Mouse (Mus musculus) C2C12 (cell line): ENCODE measurements around the gene Dock4. TPM values are rescaled to one million over a fixed set of nuclear protein-coding genes. Genes with fewer than 3 reads are reported as not detected.

Experiments used
- H3K27me3 ChIP-seq: one replicate; pipeline ENCODE4 v1.6.1; 2011; ENCODE audit not compliant: control insufficient read depth, insufficient read depth, insufficient read length
- H3K36me3 ChIP-seq: one replicate; pipeline ENCODE4 v1.6.1; 2011; ENCODE audit not compliant: control insufficient read depth, insufficient read depth
- H3K4me3 ChIP-seq: one replicate; pipeline ENCODE4 v1.5.1; 2011; ENCODE audit warnings: mild to moderate bottlenecking, control low read depth; ENCODE audit not compliant: poor library complexity, insufficient read depth, severe bottlenecking
- H3K79me2 ChIP-seq: one replicate; pipeline ENCODE4 v1.6.1; 2011; ENCODE audit not compliant: control insufficient read depth, insufficient read depth
- H3K79me3 ChIP-seq: one replicate; pipeline ENCODE4 v1.6.1; 2011; ENCODE audit warnings: low read depth, control low read depth
- H3ac ChIP-seq: one replicate; pipeline ENCODE3; 2011; ENCODE audit warnings: low read depth; ENCODE audit not compliant: control insufficient read depth, insufficient read length
- CEBPB ChIP-seq: IDR thresholded peaks from one replicate; pipeline ENCODE4 v1.6.1; 2011; ENCODE audit warnings: low read depth, mild to moderate bottlenecking, control low read depth, moderate library complexity
- CTCF ChIP-seq: IDR thresholded peaks from one replicate; pipeline ENCODE4 v1.5.1; 2011; ENCODE audit not compliant: control insufficient read depth, insufficient read depth, insufficient read length
- FOSL1 ChIP-seq: IDR thresholded peaks from one replicate; pipeline ENCODE4 v1.8.0; 2011; ENCODE audit warnings: mild to moderate bottlenecking, low read length; ENCODE audit not compliant: poor library complexity, insufficient read depth, severe bottlenecking
- MAX ChIP-seq: IDR thresholded peaks from one replicate; pipeline ENCODE4 v1.6.1; 2011; ENCODE audit warnings: mild to moderate bottlenecking, control low read depth
- MYOD1 ChIP-seq: IDR thresholded peaks from one replicate; pipeline ENCODE4 v1.6.1; 2011; ENCODE audit warnings: low read depth; ENCODE audit not compliant: control insufficient read depth, insufficient read length
- MYOG ChIP-seq: IDR thresholded peaks from one replicate; pipeline ENCODE4 v1.6.1; 2011; ENCODE audit not compliant: control insufficient read depth, insufficient read length; ENCODE audit errors: extremely low read depth
- USF1 ChIP-seq: IDR thresholded peaks from one replicate; pipeline ENCODE4 v1.6.1; 2011; ENCODE audit warnings: low read depth, mild to moderate bottlenecking, control low read depth, moderate library complexity
- polyA plus RNA-seq: library from polyadenylated mRNA; unstranded; fragments of >200 nt; fragmentation: generic; extraction: Trizol; gene quantifications from one replicate; pipeline ENCODE4 v1.2.1, GENCODE M21; 2012; ENCODE audit warnings: missing spikeins

Gene Dock4
- polyA plus RNA-seq, 1 experiment = 0.80 TPM

DNA sequence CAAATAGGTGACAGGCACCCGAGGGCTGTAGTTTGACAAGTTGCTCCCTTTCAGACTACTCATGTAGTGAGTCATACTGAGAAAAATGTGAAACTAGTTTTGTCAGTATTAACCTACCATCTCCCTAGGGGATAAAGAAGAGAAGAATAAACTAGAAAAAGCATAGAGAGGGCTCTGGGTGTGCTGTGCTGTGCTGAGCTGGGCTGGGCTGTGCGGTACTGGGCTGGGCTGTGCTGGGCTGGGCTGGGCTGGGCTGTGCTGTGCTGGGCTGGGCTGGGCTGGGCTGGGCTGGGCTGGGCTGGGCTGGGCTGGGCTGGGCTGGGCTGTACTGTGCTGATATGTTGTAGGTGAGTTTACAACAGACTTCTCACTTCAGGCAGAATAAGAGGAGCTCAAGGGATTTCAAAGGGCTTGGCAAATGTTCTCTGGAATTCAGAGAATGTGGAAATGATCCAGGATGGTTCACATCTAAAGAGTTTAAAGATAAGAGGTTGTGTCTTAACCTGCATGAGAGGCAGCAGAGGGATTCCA lies 442.6 kb downstream of the Dock4 start:
- TF ChIP-seq MAX (no peak), MYOG (no peak), USF1 (no peak), CTCF (no peak), FOSL1 (no peak), MYOD1 (no peak), CEBPB (no peak)
- no peaks in the 10 kb centered on the region for H3K79me3 ChIP-seq
- H3K4me3 ChIP-seq = no peak overlapping the region
- no peaks in the 10 kb centered on the region for H3K79me2 ChIP-seq
- H3K27me3 ChIP-seq = no peaks in the 10 kb centered on the region
- no peaks in the 10 kb centered on the region for H3K36me3 ChIP-seq
- no peak overlapping the region for H3ac ChIP-seq

DNA sequence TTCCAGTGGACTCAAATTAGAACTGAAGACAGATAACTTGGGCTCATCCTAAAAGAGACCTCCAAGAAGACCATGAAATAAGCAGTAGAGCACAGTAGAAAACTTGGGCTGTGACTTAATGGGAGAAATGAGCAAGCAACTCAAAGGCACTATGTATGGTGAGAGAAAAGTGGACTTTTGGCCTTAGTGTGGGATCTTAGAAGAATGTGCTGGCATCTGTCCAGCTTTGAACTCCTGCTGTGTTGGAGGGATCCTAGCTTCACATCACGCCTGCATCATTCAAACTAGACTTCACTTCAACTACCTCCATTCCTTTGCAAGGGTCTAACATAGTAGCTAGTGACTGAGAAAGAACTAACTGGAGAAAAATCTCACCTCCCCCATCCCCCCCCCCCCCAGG lies 443.1 kb downstream of the Dock4 start:
- no peak overlapping the region for H3ac ChIP-seq
- TF ChIP-seq CEBPB = no peak
- TF ChIP-seq USF1 = no peak
- TF ChIP-seq MAX = no peak
- no peaks in the 10 kb centered on the region for H3K27me3 ChIP-seq
- H3K79me3 ChIP-seq = no peaks in the 10 kb centered on the region
- no peaks in the 10 kb centered on the region for H3K79me2 ChIP-seq
- no peaks in the 10 kb centered on the region for H3K36me3 ChIP-seq
- H3K4me3 ChIP-seq = no peak overlapping the region

DNA sequence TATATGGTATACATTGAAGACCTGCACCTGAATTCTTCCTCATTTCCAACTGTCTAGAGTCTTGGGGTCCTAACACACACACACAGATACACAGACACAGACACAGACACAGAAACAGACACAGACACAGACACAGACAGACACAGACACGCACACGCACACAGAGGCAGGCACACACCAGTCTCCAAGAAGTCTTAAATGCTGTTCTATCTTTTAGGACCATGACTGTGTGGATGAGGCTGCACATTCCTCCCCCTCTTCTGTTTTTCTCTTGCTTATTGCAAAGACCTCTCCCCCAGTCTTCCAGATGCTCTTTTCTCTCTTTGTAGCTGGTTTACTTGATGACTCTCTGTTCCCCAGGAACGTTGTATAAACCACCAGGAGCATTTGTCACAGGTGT lies 443.8 kb downstream of the Dock4 start:
- no peak overlapping the region for H3K4me3 ChIP-seq
- no peak overlapping the region for H3ac ChIP-seq
- no peaks in the 10 kb centered on the region for H3K79me2 ChIP-seq
- no peaks in the 10 kb centered on the region for H3K36me3 ChIP-seq
- H3K79me3 ChIP-seq = no peaks in the 10 kb centered on the region
- no peaks in the 10 kb centered on the region for H3K27me3 ChIP-seq
- no peak for TF ChIP-seq CEBPB
- no peak for TF ChIP-seq MYOG
- TF ChIP-seq MAX = no peak
- no peak for TF ChIP-seq FOSL1
- TF ChIP-seq USF1 = no peak
- TF ChIP-seq CTCF = no peak
- TF ChIP-seq MYOD1 = no peak

DNA sequence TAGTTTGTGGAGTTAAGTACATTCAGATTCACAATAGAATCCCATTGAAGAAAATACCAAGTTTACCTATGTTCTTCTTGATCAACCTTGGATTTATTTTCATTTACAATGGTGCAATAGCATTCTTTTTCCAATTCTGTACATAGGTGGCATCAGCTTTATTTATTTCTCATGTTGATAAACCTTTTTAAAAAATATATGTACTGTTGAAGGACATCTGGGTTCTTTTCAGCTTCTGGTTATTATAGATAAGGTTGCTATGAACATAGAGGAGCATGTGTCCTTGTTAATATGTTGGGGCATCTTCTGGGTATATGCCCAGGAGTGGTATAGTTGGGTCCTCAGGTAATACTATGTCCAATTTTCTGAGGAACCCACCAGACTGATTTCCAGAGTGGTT lies 445.4 kb downstream of the Dock4 start:
- H3K27me3 ChIP-seq = no peaks in the 10 kb centered on the region
- H3K79me2 ChIP-seq = no peaks in the 10 kb centered on the region
- no peak for TF ChIP-seq MAX
- no peak for TF ChIP-seq USF1
- TF ChIP-seq FOSL1 = no peak
- no peak for TF ChIP-seq MYOG
- TF ChIP-seq CTCF = no peak
- no peak for TF ChIP-seq MYOD1
- TF ChIP-seq CEBPB = no peak
- H3K4me3 ChIP-seq = no peak overlapping the region
- no peaks in the 10 kb centered on the region for H3K79me3 ChIP-seq
- no peak overlapping the region for H3ac ChIP-seq
- H3K36me3 ChIP-seq = no peaks in the 10 kb centered on the region

- TF ChIP-seq MAX (no peak), FOSL1 (no peak), USF1 (no peak), CTCF (no peak), MYOD1 (no peak), MYOG (no peak), CEBPB (no peak)
- no peaks in the 10 kb centered on the region for H3K36me3 ChIP-seq
- no peaks in the 10 kb centered on the region for H3K79me3 ChIP-seq
- H3ac ChIP-seq = no peak overlapping the region
- H3K4me3 ChIP-seq = no peak overlapping the region
- H3K79me2 ChIP-seq = no peaks in the 10 kb centered on the region
- no peaks in the 10 kb centered on the region for H3K27me3 ChIP-seq
Measured at GRCm38 (mm10) chr12:40893741-40894140, 448.0 kb downstream of the Dock4 start.

GRCm38 (mm10) chr12:40894695-40895094 lies 448.9 kb downstream of the Dock4 start:
- H3K79me3 ChIP-seq = no peaks in the 10 kb centered on the region
- TF ChIP-seq FOSL1 (no peak), MYOG (no peak), CTCF (no peak), MAX (no peak), MYOD1 (no peak), CEBPB (no peak), USF1 (no peak)

More at GRCm38 (mm10) chr12:40894695-40895094, 448.9 kb downstream of the Dock4 start:
- no peak overlapping the region for H3ac ChIP-seq
- no peaks in the 10 kb centered on the region for H3K27me3 ChIP-seq
- no peaks in the 10 kb centered on the region for H3K36me3 ChIP-seq
- H3K4me3 ChIP-seq = no peak overlapping the region
- H3K79me2 ChIP-seq = no peaks in the 10 kb centered on the region

Other genes with a start within 250 kb of the Dock4 start
- gene Lsmem1, start 246.5 kb upstream of the Dock4 start, polyA plus RNA-seq = 0.01 TPM
- 166 TPM for gene Ifrd1, start 197.4 kb upstream of the Dock4 start, polyA plus RNA-seq
- gene Zfp277, start 50 bp upstream of the Dock4 start, polyA plus RNA-seq = 8.0 TPM